Mouse (Mus musculus): ENCODE measurements around the gene Acap2.
A peak's percentile ranks its signal among the peaks of the same experiment; 100 is the strongest.

GRCm38 (mm10) chr16:31167017-31167887, 33.8 kb downstream of the Acap2 start:
- TF ChIP-seq CTCF (IDR thresholded peaks at IDR 0.05; ENCODE audit: low read depth) (no peak), EP300 (optimal IDR thresholded peaks at IDR 0.05) (peak; percentile 68)
